Mouse (Mus musculus): Measurements from ENCODE around the gene Mrps34. TPM values are rescaled to one million over a fixed set of nuclear protein-coding genes. Genes with fewer than 3 reads are reported as not detected.

The Mrps34 gene
- total RNA-seq (2021), result 100 to 1,000 TPM; 118 to 120 TPM
- long read RNA-seq, experiment 1, transcript Mrps34-201 (3 exons, 918 nt), result major isoform, 83 of 88 reads
- long read RNA-seq, experiment 1, partial matches to known transcripts, result 0 of 88 reads
- long read RNA-seq, experiment 1, other reads (novel, unspliced or antisense), result 2 of 88 reads
- long read RNA-seq, experiment 2, transcript Mrps34-201 (3 exons, 918 nt), result major isoform, 96 of 103 reads
- long read RNA-seq, experiment 2, partial matches to known transcripts, result 2 of 103 reads
- long read RNA-seq, experiment 2, other reads (novel, unspliced or antisense), result 1 of 103 reads

GRCm38 (mm10) chr17:24894995-24895547, at the start of gene Mrps34, which contains the start of gene Eme2:
Mrps34 (plus strand) TSS chr17:24895116.
Eme2 (minus strand) TSS chr17:24895087.
- intact Hi-C loops (cut with DNase I; ENCODE audit: low total_unique reads), result no loop called here
- peak; percentile 83 for DNase-seq

- intact Hi-C loops (cut with DNase I; ENCODE audit: low total_unique reads), result no loop called here
- no peak for DNase-seq
These were observed 47.5 kb upstream of the Mrps34 start for GRCm38 (mm10) chr17:24847386-24847785.

DNA sequence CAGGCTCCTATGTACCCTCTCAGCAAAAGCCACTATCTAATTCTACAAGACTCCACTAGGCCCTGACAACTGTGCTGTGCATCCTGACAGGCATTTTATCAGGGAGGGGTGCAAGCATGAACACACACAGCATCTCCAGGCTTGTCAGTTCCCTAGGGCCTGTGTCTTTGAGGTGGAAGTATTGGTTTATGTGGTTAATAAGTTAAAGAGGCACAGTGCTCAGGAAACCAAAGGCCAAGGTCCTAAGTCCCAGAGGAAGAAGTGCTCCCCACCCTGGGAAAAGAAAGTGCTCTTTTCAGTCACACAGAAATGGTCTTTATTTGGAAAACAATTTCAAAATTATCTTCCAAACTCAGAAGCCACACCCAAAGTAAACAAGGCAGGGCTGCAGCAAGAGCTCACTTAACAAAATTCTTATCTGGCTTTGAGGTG, 46.3 kb upstream of the Mrps34 start:
- intact Hi-C loops (cut with DNase I; ENCODE audit: low total_unique reads), result no loop called here
- DNase-seq, result no peak

GRCm38 (mm10) chr17:24849733-24850064, 45.2 kb upstream of the Mrps34 start:
- intact Hi-C loops (cut with DNase I; ENCODE audit: low total_unique reads), result no loop called here
- DNase-seq, result peak; percentile 52

DNA sequence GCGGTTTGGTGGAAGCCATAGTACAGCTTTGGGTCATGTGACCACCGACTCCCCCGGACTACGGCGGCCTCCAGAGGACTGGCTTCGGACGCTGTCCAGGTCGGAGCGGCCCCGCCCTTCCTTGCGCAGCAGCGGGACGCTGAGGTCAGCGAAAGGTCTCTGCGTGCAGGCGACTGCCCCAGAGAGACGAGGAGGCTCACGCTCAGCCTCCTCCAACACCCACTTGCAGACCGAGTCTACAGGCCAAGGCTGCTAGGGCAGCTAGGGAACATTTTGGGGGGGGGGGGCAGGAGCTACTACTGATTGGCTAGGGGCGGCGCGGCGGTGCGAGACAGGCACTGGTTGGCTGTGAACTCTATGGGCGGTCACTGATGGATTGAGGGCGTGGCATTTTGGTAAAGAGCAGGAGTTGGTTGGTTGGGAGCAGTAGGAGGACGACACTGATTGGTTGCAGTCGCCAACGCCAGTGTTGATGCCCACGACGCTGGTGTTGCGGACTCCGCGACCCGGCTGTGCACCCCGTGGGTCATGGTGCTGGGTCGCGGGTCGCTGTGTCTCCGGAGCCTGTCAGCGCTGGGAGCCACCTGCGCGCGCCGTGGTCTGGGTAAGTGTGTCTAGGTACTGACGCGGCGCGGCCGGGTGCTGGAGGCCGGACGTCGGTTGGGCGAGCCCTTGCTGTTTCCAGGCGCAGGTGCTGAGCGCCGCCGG, 44.7 kb upstream of the Mrps34 start, which contains the start of gene Fahd1:
Gene Fahd1, minus strand, starts transcription at position 300 of the 708 bp plus-strand sequence.
- intact Hi-C loops (cut with DNase I; ENCODE audit: low total_unique reads), result no loop called here
- DNase-seq, result peak; percentile 95

DNA sequence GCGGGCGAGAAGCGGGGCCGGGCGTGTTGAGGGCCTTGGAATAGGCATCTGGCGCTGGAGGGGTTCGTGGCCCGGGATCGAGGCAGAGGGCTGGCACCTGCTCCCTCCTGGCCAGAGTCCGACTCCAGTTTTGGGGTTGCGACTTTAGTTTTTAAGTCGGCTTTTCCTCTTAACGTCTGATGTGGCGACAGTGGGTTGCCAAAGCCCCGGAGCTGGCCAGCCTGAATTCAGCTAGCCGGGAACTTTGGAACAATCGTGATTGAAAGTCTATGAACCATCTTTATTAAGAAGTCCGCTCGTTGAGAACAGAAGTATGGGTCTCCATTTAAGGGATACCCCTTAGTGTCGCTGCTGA, 44.2 kb upstream of the Mrps34 start:
- intact Hi-C loops (cut with DNase I; ENCODE audit: low total_unique reads), result no loop called here
- DNase-seq, result no peak

DNA sequence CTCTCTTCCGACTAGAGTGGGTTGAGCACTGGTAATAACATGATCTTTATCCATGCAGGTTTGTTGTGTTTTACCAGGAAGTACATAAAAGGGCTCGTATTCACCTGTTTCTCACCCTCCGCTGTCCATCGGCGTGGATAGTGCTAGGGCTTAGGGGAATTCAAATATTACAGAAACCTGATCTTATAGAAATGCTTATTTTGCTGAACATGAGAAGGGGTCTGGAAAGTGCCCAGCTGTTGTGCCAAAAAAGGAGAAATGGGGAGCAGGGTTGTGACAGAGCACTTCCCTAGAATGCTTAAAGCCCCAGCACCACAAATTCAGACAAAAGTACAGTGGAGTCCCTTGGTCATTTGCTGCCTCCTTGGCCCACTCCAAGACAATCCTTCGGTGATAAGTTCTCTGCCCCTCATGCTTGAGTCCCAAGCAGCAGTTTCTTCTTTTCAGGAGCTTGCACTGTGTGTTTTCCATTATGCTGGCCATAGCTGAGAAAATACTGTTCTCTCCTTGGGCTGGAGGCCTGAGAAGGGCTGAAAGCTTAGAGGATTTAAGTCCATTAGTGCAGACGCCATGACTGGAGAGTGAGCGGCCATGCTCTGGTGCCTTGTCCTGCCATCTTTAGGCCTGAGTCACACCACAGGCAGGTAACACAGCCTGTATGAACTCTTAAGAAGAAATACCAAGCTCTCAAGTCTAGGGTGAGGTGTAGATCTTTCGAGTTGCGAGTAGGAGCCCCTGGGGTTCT, 43.4 kb upstream of the Mrps34 start:
- intact Hi-C loops (cut with DNase I; ENCODE audit: low total_unique reads), result no loop called here
- no peak for DNase-seq

DNA sequence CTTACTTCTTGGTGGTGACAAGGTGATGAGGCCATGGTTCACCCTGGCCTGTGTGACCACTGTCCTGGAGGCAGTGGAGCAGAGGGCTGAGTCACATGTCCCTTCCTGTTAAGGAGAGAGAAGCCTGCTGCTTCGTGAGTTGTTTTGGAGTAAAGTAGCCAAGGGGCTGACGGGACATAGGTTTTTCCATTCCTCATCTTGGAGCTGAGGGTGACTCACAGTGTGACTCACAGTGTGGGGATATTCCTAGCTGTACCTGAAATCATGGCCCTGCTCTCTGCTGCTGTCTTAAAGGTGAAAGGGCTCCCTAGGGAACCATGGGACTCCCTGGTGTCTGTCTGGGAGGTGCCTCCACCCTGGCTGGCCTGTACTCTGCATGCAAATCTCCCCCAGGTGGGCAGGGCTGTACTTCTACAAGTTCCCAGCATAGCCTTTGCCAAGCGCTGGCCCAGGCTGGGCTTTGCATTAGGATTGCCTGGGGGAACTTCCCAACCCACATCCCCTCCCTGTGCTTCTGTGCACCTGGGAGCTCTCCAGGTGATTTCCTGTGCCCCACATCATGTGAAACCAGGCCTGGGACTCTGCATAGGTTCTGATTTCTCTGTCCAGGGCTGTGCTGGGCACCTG, 39.0 kb upstream of the Mrps34 start:
- no peak for DNase-seq
- intact Hi-C loops (cut with DNase I; ENCODE audit: low total_unique reads), result no loop called here

DNA sequence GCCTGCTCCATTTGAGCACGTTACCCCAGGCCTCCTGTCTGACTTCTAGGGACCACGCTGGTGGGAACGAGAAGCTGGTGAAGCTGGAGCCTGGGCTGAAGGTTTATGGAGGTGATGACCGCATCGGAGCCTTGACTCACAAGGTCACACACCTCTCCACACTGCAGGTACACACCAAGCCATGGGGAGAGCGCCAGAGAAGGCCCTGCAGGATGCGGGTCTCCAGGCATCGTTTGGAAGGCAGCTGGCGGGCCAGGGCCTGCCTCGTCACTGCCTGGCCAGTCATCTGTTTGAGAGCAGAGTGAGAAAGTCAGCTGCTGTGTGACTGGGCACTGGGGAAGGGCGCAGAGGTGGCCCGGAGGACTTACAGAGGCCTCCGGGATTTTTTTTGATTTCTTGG, 38.3 kb upstream of the Mrps34 start:
- no peak for DNase-seq
- intact Hi-C loops (cut with DNase I; ENCODE audit: low total_unique reads), result no loop called here

DNA sequence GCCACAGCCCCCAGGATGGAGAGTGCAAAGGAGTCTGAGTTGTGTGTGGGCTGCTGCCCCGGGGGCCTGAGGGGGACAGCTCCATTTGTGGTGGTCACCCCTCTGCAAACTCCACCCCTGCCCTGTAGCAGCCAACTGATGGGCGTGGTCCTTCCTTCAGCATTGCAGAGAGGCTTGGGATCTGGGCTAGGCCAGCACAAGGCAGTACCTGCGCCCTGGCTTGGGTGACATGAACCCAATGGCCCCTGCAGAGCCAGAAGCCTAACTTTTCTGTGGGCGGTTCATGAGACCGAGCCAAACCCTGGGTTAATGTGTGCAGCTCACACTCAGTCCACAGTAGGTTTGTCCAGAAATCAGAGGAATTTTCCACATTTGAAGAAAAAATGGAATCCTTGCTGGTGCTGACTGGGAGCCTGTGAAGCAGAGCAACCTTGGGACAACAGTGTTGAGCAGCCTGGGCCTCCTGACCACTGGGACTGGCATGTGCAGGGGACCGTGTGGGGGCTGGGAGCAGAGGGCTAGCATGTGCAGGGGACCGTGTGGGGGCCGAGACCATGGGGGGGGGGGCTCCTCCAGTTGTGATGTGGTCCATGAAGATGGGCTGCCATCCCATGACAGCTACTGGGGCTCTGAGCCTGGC, 37.0 kb upstream of the Mrps34 start:
- intact Hi-C loops (cut with DNase I; ENCODE audit: low total_unique reads), result no loop called here
- no peak for DNase-seq

- no peak for DNase-seq
- intact Hi-C loops (cut with DNase I; ENCODE audit: low total_unique reads), result no loop called here
These were observed 35.9 kb upstream of the Mrps34 start for GRCm38 (mm10) chr17:24858967-24859366.

GRCm38 (mm10) chr17:24860076-24860475, 34.8 kb upstream of the Mrps34 start:
- no peak for DNase-seq
- intact Hi-C loops (cut with DNase I; ENCODE audit: low total_unique reads), result no loop called here

GRCm38 (mm10) chr17:24861785-24862184, 33.1 kb upstream of the Mrps34 start:
- DNase-seq, result no peak
- intact Hi-C loops (cut with DNase I; ENCODE audit: low total_unique reads), result no loop called here

- DNase-seq, result peak; percentile 1
- intact Hi-C loops (cut with DNase I; ENCODE audit: low total_unique reads), result no loop called here
These were observed 29.1 kb upstream of the Mrps34 start, which contains the start of gene Igfals for GRCm38 (mm10) chr17:24865776-24866175. Igfals (plus strand) TSS chr17:24865997.

DNA sequence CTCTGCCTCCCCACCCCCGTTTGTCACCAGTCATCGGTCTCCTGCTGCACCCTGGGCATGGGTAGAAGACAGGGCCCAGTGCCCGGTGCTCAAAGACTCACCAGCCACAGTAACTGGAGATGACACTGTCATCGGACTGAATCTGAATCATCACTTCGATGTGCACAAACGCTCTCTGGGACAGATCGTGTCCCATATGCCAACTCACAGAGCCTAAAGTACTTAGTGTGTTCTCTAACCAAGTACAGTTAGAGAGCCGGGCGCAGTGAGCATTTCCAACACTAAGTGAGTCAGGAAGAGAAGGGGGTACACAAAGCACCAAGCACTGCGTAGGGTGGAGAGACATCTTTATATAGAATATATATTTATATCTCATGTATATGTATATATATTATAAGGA, 27.0 kb upstream of the Mrps34 start:
- intact Hi-C loops (cut with DNase I; ENCODE audit: low total_unique reads), result no loop called here
- DNase-seq, result no peak

- no peak for DNase-seq
- intact Hi-C loops (cut with DNase I; ENCODE audit: low total_unique reads), result no loop called here
These were observed 21.1 kb upstream of the Mrps34 start for GRCm38 (mm10) chr17:24873695-24874404.

GRCm38 (mm10) chr17:24874405-24874745, 20.5 kb upstream of the Mrps34 start:
- DNase-seq, result no peak
- intact Hi-C loops (cut with DNase I; ENCODE audit: low total_unique reads), result no loop called here

DNA sequence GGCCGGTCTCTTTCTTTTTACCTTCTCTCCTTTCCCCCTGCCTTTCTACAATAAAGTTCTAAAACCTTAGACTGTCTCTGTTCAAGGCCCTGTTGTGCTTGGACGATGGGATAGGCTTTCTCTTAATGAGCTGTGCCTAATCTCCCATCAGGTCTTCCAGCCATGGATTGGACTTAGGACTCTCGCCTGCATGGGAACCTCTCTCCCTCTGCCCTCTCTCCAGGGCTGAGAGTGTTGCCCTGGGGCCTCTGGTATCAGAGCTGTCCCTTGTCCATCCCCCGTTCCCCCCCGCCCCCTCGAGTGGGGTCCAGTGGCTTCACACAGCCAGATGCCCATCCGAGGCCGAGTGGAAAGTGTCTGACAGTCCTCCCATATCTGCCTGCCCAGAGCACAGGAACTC, 19.9 kb upstream of the Mrps34 start:
- intact Hi-C loops (cut with DNase I; ENCODE audit: low total_unique reads), result no loop called here
- no peak for DNase-seq

Data from gastrocnemius, postnatal 14 days (tissue).